Mouse (Mus musculus): ENCODE results near the gene Tbc1d30.

DNA sequence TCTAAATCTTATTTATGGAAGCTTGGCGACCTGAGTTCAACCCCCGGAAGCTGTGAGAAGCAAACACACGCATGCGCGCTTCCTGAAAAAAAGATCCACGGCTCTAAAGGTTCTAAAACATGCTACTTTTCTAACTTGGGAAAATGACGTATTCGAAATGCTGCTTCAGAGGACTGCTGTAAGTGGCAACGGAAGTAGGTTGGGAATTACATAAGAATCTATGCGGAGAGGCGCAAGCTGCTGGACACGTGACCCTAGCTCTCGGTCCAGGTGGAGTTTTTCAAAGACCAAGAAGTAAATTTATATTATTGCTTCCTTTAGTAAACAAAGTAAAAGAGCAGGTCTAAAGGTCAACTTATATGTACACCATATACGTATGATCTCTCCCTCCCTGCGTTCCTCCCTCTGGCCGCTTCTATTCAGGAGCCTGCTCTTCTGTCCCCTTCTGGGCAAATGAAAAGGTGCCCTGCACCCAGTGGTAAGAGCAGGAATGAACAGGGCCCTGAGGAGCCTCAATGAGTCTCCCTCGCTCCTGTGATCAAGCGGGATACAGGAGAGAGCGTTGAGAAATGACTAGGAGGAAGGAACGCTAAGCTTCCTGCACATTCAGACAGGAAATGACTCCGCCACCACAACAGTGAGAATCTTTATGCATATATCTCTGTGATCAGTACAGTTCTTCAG lies 87.4 kb downstream of the Tbc1d30 start:
- no peak for TF ChIP-seq POLR2A (IDR thresholded peaks at IDR 0.05; ENCODE audit: low read depth, low read length)
- TF ChIP-seq CTCF (conservative IDR thresholded peaks at IDR 0.05; ENCODE audit: insufficient read depth, insufficient read length, low read depth, low read length), result no peak

All from kidney, adult 2 months (tissue).